Mouse (Mus musculus) liver, postnatal 0 days (tissue): ENCODE results near the gene Ccdc81. TPM values are rescaled to one million over a fixed set of nuclear protein-coding genes. Genes with fewer than 3 reads are reported as not detected.

ENCODE experiments used
- ATAC-seq: fragments of 200-750 bp; cut with Nextera tagmentation; 2 replicates; pipeline ENCODE4 v1.8.0; 2017; ENCODE audit warnings: mild to moderate bottlenecking, moderate library complexity
- DNase-seq: peaks from one replicate; pipeline ENCODE4 v3.0.0-alpha.2; 2016
- H3K27ac ChIP-seq: fragments of 300-500 bp; sonication (generic); 2 replicates; pipeline ENCODE4 v1.5.1; 2014; ENCODE audit warnings: antibody characterized with exemption, moderate library complexity, mild to moderate bottlenecking, low read depth
- H3K27me3 ChIP-seq: fragments of 300-500 bp; sonication (generic); 2 replicates; pipeline ENCODE4 v1.6.1; 2014; ENCODE audit warnings: low read length, control low read depth, mixed read lengths; ENCODE audit not compliant: insufficient read depth
- H3K36me3 ChIP-seq: fragments of 300-500 bp; sonication (generic); replicated peaks from 2 replicates; pipeline ENCODE4 v1.6.1; 2014; ENCODE audit warnings: mild to moderate bottlenecking, control low read depth, low read length, moderate library complexity, mixed read lengths; ENCODE audit not compliant: insufficient read depth
- H3K4me1 ChIP-seq: fragments of 300-500 bp; sonication (generic); 2 replicates; pipeline ENCODE4 v1.6.1; 2014; ENCODE audit warnings: antibody characterized with exemption, mild to moderate bottlenecking, control low read depth; ENCODE audit not compliant: insufficient read depth
- H3K4me2 ChIP-seq: fragments of 300-500 bp; sonication (generic); 2 replicates; pipeline ENCODE4 v1.6.1; 2014; ENCODE audit warnings: low read depth, mild to moderate bottlenecking, low read length, moderate library complexity, mixed read lengths
- H3K4me3 ChIP-seq: fragments of 300-500 bp; sonication (generic); 2 replicates; pipeline ENCODE4 v1.5.1; 2014; ENCODE audit warnings: low read depth, low read length
- H3K9ac ChIP-seq: fragments of 300-500 bp; sonication (generic); replicated peaks from 2 replicates; pipeline ENCODE4 v1.6.1; 2014; ENCODE audit warnings: mild to moderate bottlenecking, moderate library complexity
- H3K9me3 ChIP-seq: fragments of 300-500 bp; sonication (generic); 2 replicates; pipeline ENCODE4 v1.6.1; 2016; ENCODE audit warnings: mild to moderate bottlenecking, control low read depth, low read length, mixed read lengths
- CTCF ChIP-seq: sonication (generic); IDR thresholded peaks from 2 replicates; pipeline ENCODE4 v1.5.1; 2016; ENCODE audit warnings: antibody characterized with exemption, low read depth
- EP300 ChIP-seq: IDR thresholded peaks from 2 replicates; pipeline ENCODE4 v1.6.1; 2016; ENCODE audit warnings: antibody characterized with exemption, low read depth, mild to moderate bottlenecking
- WGBS: fragments of 180-500 bp; shearing (Covaris S2); extraction: QIAGEN DNeasy Blood & Tissue Kit; methylation state at CpG from one replicate; pipeline ENCODE4 v1.1.7; 2014; ENCODE audit not compliant: insufficient replicate concordance; 5-methylcytosine and 5-hydroxymethylcytosine counted together
- polyA plus RNA-seq: library from polyadenylated mRNA; unstranded; fragments of >200 nt; fragmentation: Nextera tagmentation; extraction: Ambion mirVana; gene quantifications from 2 replicates; pipeline ENCODE4 v1.2.1, GENCODE M21; 2015

The Ccdc81 gene
- polyA plus RNA-seq, 1 experiment from 2014 or later, result not detected

GRCm38 (mm10) chr7:89884551-89884950 is 18.9 kb downstream of the Ccdc81 start:
- WGBS, result 56% methylated on average over 3 of the region's 3 CpGs
- no peak for TF ChIP-seq EP300
- no peak for TF ChIP-seq CTCF
- ATAC-seq, result no peak
- Histone ChIP-seq H3K27ac (no peak overlapping the region), H3K9me3 (no peaks in the 10 kb centered on the region), H3K4me1 (no peaks in the 10 kb centered on the region), H3K36me3 (no peaks in the 10 kb centered on the region), H3K4me2 (no peak overlapping the region), H3K9ac (no peak overlapping the region), H3K4me3 (no peak overlapping the region), H3K27me3 (no peaks in the 10 kb centered on the region)
- DNase-seq, result no peak

GRCm38 (mm10) chr7:89879686-89880085 is 23.7 kb downstream of the Ccdc81 start:
- H3K4me1 ChIP-seq, result no peaks in the 10 kb centered on the region
- ATAC-seq (no peak), DNase-seq (no peak)
- TF ChIP-seq CTCF, result no peak
- TF ChIP-seq EP300, result no peak
- no peaks in the 10 kb centered on the region for H3K27me3 ChIP-seq
- no peak overlapping the region for H3K9ac ChIP-seq
- H3K4me2 ChIP-seq, result no peak overlapping the region
- no peaks in the 10 kb centered on the region for H3K36me3 ChIP-seq
- H3K4me3 ChIP-seq, result no peak overlapping the region
- no peak overlapping the region for H3K27ac ChIP-seq
- WGBS, result 75% methylated on average over 1 of the region's 1 CpGs
- H3K9me3 ChIP-seq, result no peaks in the 10 kb centered on the region

GRCm38 (mm10) chr7:89867221-89867620 is 36.2 kb downstream of the Ccdc81 start:
- no peak overlapping the region for H3K27ac ChIP-seq
- no peak overlapping the region for H3K4me3 ChIP-seq
- DNase-seq (no peak), ATAC-seq (no peak)
- H3K9ac ChIP-seq, result no peak overlapping the region
- H3K9me3 ChIP-seq, result no peaks in the 10 kb centered on the region
- TF ChIP-seq EP300 (no peak), CTCF (no peak)
- 40% methylated on average over 5 of the region's 5 CpGs for WGBS
- no peaks in the 10 kb centered on the region for H3K4me1 ChIP-seq
- no peaks in the 10 kb centered on the region for H3K36me3 ChIP-seq
- no peak overlapping the region for H3K4me2 ChIP-seq
- H3K27me3 ChIP-seq, result no peaks in the 10 kb centered on the region

GRCm38 (mm10) chr7:89864769-89865168 is 38.7 kb downstream of the Ccdc81 start:
- Histone ChIP-seq H3K27ac (no peak overlapping the region), H3K4me3 (no peak overlapping the region), H3K36me3 (no peaks in the 10 kb centered on the region), H3K4me1 (no peaks in the 10 kb centered on the region), H3K9ac (no peak overlapping the region), H3K27me3 (no peaks in the 10 kb centered on the region), H3K9me3 (no peaks in the 10 kb centered on the region), H3K4me2 (no peak overlapping the region)
- ATAC-seq (no peak), DNase-seq (no peak)
- peak; percentile 16; the same call in 1 of the 2 replicates for TF ChIP-seq CTCF
- no peak for TF ChIP-seq EP300
- 82% methylated on average over 1 of the region's 1 CpGs for WGBS

GRCm38 (mm10) chr7:89856440-89857217 is 46.8 kb downstream of the Ccdc81 start:
- H3K27ac ChIP-seq, result no peak overlapping the region
- ATAC-seq, result no peak
- no peaks in the 10 kb centered on the region for H3K9me3 ChIP-seq
- no peak for TF ChIP-seq EP300
- TF ChIP-seq CTCF, result no peak
- H3K4me1 ChIP-seq, result no peaks in the 10 kb centered on the region
- H3K36me3 ChIP-seq, result no peaks in the 10 kb centered on the region
- DNase-seq, result no peak
- no peaks in the 10 kb centered on the region for H3K27me3 ChIP-seq
- WGBS, result 64% methylated on average over 17 of the region's 17 CpGs
- no peak overlapping the region for H3K9ac ChIP-seq
- H3K4me3 ChIP-seq, result no peak overlapping the region
- H3K4me2 ChIP-seq, result no peak overlapping the region

- H3K4me3 ChIP-seq, result no peak overlapping the region
- H3K36me3 ChIP-seq, result no peaks in the 10 kb centered on the region
- WGBS, result 48% methylated on average over 1 of the region's 1 CpGs
- H3K27me3 ChIP-seq, result no peaks in the 10 kb centered on the region
- H3K9me3 ChIP-seq, result no peaks in the 10 kb centered on the region
- no peak overlapping the region for H3K27ac ChIP-seq
- H3K4me1 ChIP-seq, result no peaks in the 10 kb centered on the region
- H3K9ac ChIP-seq, result no peak overlapping the region
- H3K4me2 ChIP-seq, result no peak overlapping the region
- ATAC-seq, result no peak
- no peak for DNase-seq
- TF ChIP-seq EP300 (no peak), CTCF (no peak)
Measured at GRCm38 (mm10) chr7:89855196-89855595, 48.2 kb downstream of the Ccdc81 start.

- H3K9me3 ChIP-seq, result no peaks in the 10 kb centered on the region
- DNase-seq, result no peak
- no peak for ATAC-seq
- H3K4me3 ChIP-seq, result no peak overlapping the region
- H3K9ac ChIP-seq, result no peak overlapping the region
- H3K27ac ChIP-seq, result no peak overlapping the region
- H3K4me1 ChIP-seq, result no peaks in the 10 kb centered on the region
- no peaks in the 10 kb centered on the region for H3K27me3 ChIP-seq
- WGBS, result 81% methylated on average over 5 of the region's 5 CpGs
- no peaks in the 10 kb centered on the region for H3K36me3 ChIP-seq
- TF ChIP-seq EP300 (no peak), CTCF (no peak)
- H3K4me2 ChIP-seq, result no peak overlapping the region
Measured at GRCm38 (mm10) chr7:89853131-89853530, 50.3 kb downstream of the Ccdc81 start.
